Mouse (Mus musculus): ENCODE measurements around the gene Wdr63.
"Not testable (repeated sequence)": the region's sequence is repeated elsewhere in the genome, so short reads cannot be mapped to it uniquely, and the experiment has no call there.

Wdr63 gene

DNA sequence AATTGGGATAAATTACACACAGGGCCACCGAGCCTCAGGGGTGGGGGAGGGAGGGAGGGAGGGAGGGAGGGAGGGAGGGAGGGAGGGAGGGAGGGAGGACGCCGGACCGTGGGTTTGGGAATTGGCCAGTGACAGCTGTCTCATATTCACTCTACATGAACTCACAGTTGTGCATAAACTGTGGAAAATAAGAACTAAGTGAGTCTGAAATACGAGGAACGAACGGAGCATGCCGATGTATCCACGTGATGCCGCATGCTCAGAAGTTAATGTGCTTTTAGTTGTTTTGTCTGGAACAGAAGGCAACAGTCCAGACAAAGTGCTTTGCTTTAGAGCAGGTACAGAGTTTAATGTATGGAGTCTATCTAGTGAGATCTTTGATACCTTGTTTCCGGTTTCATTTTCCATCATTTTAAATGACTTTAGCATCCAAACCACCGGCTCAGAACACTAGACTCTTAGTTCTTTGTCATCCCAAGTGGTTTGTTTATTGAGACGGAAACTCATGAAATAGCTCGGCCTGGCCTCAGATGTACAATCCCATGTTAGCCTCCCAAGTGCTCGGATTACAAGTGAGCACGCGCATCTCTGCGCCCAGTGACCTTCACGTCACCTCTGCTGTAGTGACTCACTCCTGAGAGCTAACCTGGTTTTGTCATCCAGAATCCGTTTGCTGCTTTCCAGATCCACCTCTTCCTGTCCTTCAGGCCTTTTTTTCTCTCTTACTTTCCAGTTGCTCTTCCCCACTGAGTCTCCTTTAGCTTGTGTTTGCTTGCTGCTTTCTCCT lies 97.9 kb downstream of the Wdr63 start:
- DNase-seq: peak in 1 of 2 experiments; percentile 32

DNA sequence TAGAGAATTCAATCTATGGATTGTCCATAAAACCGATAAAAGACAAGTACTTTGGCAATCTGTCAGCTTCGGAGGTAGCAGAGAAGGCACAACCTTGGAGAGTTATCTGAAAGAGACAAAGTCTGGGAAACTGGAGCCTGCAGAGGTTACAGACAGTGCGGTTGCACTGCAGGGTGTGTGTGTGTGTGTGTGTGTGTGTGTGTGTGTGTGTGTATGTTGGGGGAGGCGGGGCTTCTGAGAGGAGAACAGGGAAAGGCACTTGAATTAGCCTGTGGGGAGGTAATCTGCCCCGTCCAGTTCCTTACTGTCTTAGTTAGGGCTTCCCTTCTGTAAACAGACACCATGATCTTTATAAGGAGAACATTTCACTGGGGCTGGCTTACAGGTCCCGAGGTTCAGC lies 100.1 kb downstream of the Wdr63 start:
- no peak for DNase-seq

DNA sequence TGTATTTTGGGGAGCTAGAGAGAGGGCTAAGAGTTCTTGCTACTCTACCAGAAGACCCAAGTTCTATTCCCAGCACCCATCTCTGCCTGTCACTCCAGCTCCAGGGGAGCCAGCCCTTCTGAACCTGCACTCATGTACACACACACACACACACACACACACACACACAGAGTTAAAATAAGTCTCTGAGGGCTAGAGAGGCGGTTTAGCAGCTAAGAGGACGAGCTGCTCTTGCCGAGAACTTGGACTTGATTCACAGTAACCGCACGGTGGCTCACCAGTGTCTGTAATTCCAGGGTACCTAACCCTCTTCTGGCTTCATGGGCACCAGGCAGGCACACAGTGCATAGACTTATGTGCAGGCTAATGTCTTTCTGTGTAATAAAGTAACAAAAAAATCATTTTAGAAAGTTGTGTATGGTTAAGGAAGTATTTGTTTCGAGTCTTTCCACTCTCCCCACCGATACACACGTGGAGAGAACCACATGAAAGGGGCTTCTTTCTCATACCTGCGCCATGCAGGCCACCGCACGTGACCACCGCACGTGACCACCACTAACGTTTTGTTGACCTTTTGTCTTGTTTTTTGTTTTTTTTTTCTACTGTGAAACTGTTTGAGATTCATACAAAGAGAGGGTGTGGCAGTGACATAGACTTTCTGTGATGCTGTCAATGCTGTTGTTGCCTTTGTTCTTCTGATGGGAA lies 103.4 kb downstream of the Wdr63 start:
- DNase-seq: no peak

DNA sequence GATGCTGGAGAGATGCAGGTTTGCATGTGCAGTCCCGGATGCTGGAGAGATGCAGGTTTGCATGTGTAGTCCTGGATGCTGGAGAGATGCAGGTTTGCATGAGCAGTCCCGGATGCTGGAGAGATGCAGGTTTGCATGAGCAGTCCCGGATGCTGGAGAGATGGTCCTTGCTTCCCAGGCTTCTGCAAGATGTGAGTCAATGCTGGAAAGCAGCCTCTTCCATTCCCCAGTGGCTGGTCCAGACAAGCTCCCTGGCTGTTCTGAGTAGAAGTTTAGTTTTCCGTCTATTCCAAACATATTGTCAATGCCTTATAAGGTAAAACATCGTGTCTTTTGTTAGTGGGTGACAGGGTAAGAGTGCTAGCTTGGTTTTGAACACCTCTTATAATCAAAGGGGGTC lies 111.4 kb downstream of the Wdr63 start:
- DNase-seq: not testable (repeated sequence)

DNA sequence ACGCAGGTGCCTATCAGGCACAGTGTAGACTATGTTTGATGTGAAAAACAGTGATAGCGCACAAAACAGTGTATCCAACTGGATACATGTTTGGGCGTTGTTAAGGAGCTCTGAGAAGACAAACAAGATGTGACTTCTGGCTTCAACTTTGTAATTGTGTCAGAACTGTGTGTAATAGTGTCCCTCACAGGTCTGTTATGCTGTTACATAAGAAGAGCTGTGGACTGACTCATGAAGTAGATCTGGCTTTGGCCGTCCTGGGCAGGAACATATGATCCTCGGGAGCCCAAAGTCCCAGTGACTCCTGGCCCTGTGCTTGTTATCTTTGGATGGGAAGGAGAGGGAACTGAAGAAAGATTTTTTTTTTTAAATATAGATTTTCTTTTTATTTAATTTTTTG lies 112.4 kb downstream of the Wdr63 start:
- DNase-seq: peak in 1 of 2 experiments; percentile 37

DNA sequence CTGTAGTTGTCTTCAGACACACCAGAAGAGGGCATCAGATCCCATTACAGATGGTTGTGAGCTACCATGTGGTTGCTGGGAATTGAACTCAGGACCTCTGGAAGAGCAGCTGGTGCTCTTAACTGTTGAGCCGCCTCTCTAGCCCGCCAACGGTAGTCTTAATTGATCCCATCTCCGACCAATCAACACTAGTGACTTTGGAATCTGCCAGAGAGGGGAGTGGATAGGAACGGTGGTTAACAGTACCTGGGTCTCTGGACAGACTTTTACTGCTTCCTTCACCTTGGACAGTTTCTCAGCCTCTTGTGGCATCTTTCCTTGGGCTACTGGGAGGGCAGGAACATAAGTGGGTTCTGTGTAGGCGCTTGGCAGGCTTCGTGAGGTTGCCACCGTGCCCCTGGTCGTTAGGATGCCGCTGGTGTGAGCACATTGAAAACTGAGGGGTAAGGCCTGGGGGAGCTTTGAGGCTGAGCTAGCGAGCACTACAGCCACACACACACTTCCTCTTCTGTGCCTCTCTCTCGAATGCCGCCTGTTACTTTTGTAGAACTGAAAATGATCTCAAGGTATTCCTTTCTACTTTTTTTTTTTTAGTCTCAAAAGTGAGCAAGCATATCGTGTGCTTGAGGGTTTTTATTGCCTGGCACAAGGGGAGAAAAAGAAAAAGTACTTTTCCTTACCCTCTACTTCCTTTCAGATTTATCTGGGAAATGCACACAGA lies 114.3 kb downstream of the Wdr63 start:
- no peak for DNase-seq

DNA sequence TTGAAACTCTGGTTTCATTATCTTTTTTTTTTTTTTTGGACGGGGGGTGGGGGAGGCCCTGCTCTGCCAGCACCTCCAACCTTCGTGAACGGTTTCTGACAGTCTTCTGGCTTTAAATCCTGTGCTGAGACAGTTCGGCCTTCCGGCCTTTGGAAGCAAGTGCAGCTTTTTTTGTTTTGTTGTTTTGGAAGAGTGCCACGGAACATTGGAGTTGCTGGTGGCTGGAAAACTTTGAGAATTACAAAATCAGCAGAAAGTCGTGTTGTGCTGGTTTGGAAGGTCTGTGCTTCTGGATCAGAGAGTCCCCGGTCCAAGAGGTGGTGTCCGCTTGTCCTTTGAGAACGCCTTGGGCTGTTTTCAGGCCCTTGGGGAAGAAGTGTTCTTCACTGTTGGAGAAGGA lies 115.1 kb downstream of the Wdr63 start:
- DNase-seq: peak; percentile 43 to 66

DNA sequence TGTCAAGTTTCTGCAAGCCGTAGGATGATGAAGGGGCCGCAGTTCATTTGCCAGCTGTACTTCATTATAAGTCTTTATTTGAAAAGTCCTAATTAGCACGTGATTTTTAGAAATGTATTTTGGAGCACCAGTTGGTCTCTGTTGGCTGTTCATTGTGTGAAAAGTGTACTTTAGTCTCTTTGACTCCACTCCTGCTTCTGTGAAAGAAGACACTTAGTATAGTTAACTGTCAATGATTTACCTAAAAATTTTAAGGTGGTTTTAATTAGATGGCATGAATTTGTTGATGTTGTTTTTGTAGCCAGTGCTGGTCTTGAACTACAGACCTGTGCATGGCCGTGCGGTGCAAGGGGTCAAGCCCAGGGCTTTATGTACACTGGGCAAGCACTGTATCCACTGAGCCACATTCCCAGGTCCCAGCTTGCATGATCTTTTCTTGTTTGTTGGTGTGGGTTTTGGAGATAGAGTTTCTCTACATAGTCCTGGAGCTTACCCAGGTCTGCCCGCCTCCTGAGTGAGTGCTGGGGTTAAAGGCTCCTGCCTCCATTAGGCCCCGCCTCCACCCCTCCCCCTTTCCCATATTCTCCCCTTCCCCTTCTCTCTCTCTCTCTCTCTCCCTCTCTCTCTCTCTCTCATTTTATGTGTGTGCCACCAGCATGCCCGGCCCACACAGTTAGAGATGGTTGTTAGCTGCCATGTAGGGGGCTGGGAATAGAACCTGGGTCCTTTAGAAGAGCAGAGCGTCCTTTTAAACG lies 115.8 kb downstream of the Wdr63 start:
- no peak for DNase-seq

DNA sequence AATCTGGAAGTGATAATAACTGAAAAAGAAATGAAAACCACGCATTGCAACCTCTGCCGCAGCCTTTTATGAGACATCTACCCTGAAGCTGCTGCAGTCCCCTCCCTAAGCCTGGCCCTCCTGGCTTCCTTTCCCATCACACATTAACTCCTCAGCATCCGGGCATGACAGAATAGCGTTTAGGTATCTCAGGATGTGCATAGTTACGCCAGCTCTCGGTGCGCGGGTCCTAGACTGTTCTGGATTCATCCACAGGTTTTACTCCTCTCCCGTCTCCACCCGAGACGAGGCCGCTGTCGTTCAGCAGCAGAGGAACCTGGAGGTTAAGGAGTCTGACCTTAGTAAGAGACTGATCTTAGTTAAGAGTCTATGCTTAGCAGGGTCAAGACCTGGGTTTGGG lies 116.8 kb downstream of the Wdr63 start:
- DNase-seq: no peak
